Mouse (Mus musculus): ENCODE measurements around the gene Parp11. TPM values are rescaled to one million over a fixed set of nuclear protein-coding genes. Genes with fewer than 3 reads are reported as not detected.

Parp11 gene
- polyA plus RNA-seq, 1 experiment from 2014 or later = 22.7 TPM

- H3K27ac ChIP-seq (replicated peaks in 1 of 2; ENCODE audit: control insufficient read depth in 1 of 2, insufficient read depth in 1 of 2, low read depth in 2 of 2, low read length in 2 of 2) = no peak overlapping the region
- no peak overlapping the region for H3K4me3 ChIP-seq (ENCODE audit: control insufficient read depth in 1 of 2, insufficient read depth in 1 of 2, low read depth in 1 of 2, low read length in 2 of 2)
- no peak overlapping the region for H3K9ac ChIP-seq (ENCODE audit: low read length)
- ATAC-seq (ENCODE audit: insufficient number of reproducible peaks, insufficient read depth, low FRiP score, low read depth) = no peak
- no peaks in the 10 kb centered on the region for H3K36me3 ChIP-seq (ENCODE audit: control insufficient read depth, insufficient read depth, low read length)
- 86% methylated on average over 2 of the region's 2 CpGs for WGBS
- no peaks in the 10 kb centered on the region for H3K27me3 ChIP-seq (ENCODE audit: control insufficient read depth, insufficient read depth, low read length)
- no peaks in the 10 kb centered on the region for H3K9me3 ChIP-seq (ENCODE audit: control insufficient read depth, low read length)
- no peak overlapping the region for H3K4me2 ChIP-seq (ENCODE audit: low read length)
- 0 out of 4 replicates have a peak, but pooled peaks cover 0 to under 1% of the 10 kb centered on the region in 2 experiments for H3K4me1 ChIP-seq (ENCODE audit: control insufficient read depth in 2 of 2, insufficient read depth in 2 of 2, low read length in 2 of 2)
These were observed 13.1 kb downstream of the Parp11 start for GRCm38 (mm10) chr6:127459776-127460175.

- WGBS = 90% methylated on average over 4 of the region's 4 CpGs
- ATAC-seq (ENCODE audit: insufficient number of reproducible peaks, insufficient read depth, low FRiP score, low read depth) = no peak
- Histone ChIP-seq H3K4me1 (ENCODE audit: control insufficient read depth in 2 of 2, insufficient read depth in 2 of 2, low read length in 2 of 2) (no peaks in the 10 kb centered on the region), H3K27me3 (ENCODE audit: control insufficient read depth, insufficient read depth, low read length) (no peaks in the 10 kb centered on the region), H3K4me3 (ENCODE audit: control insufficient read depth in 1 of 2, insufficient read depth in 1 of 2, low read depth in 1 of 2, low read length in 2 of 2) (no peak overlapping the region), H3K27ac (replicated peaks in 1 of 2; ENCODE audit: control insufficient read depth in 1 of 2, insufficient read depth in 1 of 2, low read depth in 2 of 2, low read length in 2 of 2) (no peak overlapping the region), H3K9me3 (ENCODE audit: control insufficient read depth, low read length) (no peaks in the 10 kb centered on the region), H3K4me2 (ENCODE audit: low read length) (no peak overlapping the region), H3K9ac (ENCODE audit: low read length) (no peak overlapping the region), H3K36me3 (ENCODE audit: control insufficient read depth, insufficient read depth, low read length) (no peaks in the 10 kb centered on the region)
These were observed 14.9 kb downstream of the Parp11 start for GRCm38 (mm10) chr6:127461491-127461890.

DNA sequence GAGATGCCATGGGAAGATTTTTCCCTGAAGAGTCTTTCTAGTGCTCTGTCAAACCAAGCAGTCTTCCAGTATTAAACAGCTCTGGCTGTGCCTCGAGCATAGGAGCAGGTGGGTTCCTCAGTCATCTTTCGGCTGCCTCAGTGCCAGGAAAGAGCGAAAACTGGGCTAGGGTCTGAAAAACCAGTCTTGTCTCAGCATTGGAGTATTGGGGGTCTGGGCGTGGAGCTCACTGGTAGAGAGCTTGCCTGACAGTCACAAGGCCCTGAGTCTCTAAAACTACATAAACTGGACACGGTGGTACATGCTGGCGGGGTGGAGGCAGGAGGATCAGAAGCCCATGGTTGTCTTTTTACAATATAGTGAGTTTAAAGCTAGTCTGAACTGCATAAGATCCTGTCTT is 15.6 kb downstream of the Parp11 start:
- H3K9ac ChIP-seq (ENCODE audit: low read length) = no peak overlapping the region
- no peaks in the 10 kb centered on the region for H3K9me3 ChIP-seq (ENCODE audit: control insufficient read depth, low read length)
- no peaks in the 10 kb centered on the region for H3K27me3 ChIP-seq (ENCODE audit: control insufficient read depth, insufficient read depth, low read length)
- no peak overlapping the region for H3K4me3 ChIP-seq (ENCODE audit: control insufficient read depth in 1 of 2, insufficient read depth in 1 of 2, low read depth in 1 of 2, low read length in 2 of 2)
- no peak overlapping the region for H3K27ac ChIP-seq (replicated peaks in 1 of 2; ENCODE audit: control insufficient read depth in 1 of 2, insufficient read depth in 1 of 2, low read depth in 2 of 2, low read length in 2 of 2)
- H3K4me1 ChIP-seq (ENCODE audit: control insufficient read depth in 2 of 2, insufficient read depth in 2 of 2, low read length in 2 of 2) = no peaks in the 10 kb centered on the region
- no peaks in the 10 kb centered on the region for H3K36me3 ChIP-seq (ENCODE audit: control insufficient read depth, insufficient read depth, low read length)
- H3K4me2 ChIP-seq (ENCODE audit: low read length) = no peak overlapping the region
- ATAC-seq (ENCODE audit: insufficient number of reproducible peaks, insufficient read depth, low FRiP score, low read depth) = no peak
- WGBS = 90% methylated on average over 6 of the region's 6 CpGs

GRCm38 (mm10) chr6:127463273-127464001 is 16.8 kb downstream of the Parp11 start:
- Histone ChIP-seq H3K9ac (ENCODE audit: low read length) (no peak overlapping the region), H3K27ac (replicated peaks in 1 of 2; ENCODE audit: control insufficient read depth in 1 of 2, insufficient read depth in 1 of 2, low read depth in 2 of 2, low read length in 2 of 2) (no peak overlapping the region), H3K9me3 (ENCODE audit: control insufficient read depth, low read length) (no peaks in the 10 kb centered on the region), H3K4me3 (ENCODE audit: control insufficient read depth in 1 of 2, insufficient read depth in 1 of 2, low read depth in 1 of 2, low read length in 2 of 2) (no peak overlapping the region), H3K27me3 (ENCODE audit: control insufficient read depth, insufficient read depth, low read length) (no peaks in the 10 kb centered on the region), H3K4me2 (ENCODE audit: low read length) (no peak overlapping the region), H3K4me1 (ENCODE audit: control insufficient read depth in 2 of 2, insufficient read depth in 2 of 2, low read length in 2 of 2) (no peaks in the 10 kb centered on the region), H3K36me3 (ENCODE audit: control insufficient read depth, insufficient read depth, low read length) (no peaks in the 10 kb centered on the region)
- ATAC-seq (ENCODE audit: insufficient number of reproducible peaks, insufficient read depth, low FRiP score, low read depth) = no peak
- WGBS = 66% methylated on average over 21 of the region's 21 CpGs

DNA sequence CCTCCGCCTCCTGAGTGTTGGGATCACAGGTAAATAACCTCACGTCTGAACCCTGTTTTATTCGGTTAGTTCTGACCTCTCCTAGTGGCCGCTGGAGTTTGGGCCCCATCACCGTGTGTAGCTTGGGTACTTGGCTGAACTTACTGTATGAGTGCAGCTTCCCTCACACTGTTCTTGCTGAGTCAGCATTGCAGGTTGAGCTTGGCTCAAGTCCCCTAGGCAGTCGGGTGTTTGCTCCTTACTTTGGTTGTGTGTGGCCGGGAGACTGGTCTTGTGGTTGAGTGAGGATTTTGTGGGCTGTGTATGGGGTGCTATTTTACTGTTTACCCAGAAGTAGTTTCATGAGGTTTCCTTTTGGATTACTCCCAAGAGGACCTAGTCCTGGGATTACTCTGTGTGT is 17.9 kb downstream of the Parp11 start:
- H3K9me3 ChIP-seq (ENCODE audit: control insufficient read depth, low read length) = no peaks in the 10 kb centered on the region
- WGBS = 88% methylated on average over 7 of the region's 7 CpGs

GRCm38 (mm10) chr6:127466749-127467310 is 20.2 kb downstream of the Parp11 start:
- Histone ChIP-seq H3K4me2 (ENCODE audit: low read length) (no peak overlapping the region), H3K27ac (replicated peaks in 1 of 2; ENCODE audit: control insufficient read depth in 1 of 2, insufficient read depth in 1 of 2, low read depth in 2 of 2, low read length in 2 of 2) (no peak overlapping the region), H3K27me3 (ENCODE audit: control insufficient read depth, insufficient read depth, low read length) (no peaks in the 10 kb centered on the region), H3K9ac (ENCODE audit: low read length) (no peak overlapping the region), H3K36me3 (ENCODE audit: control insufficient read depth, insufficient read depth, low read length) (peaks cover 7% of the 10 kb centered on the region; the same call in 1 of the 2 replicates), H3K4me1 (ENCODE audit: control insufficient read depth in 2 of 2, insufficient read depth in 2 of 2, low read length in 2 of 2) (no peaks in the 10 kb centered on the region), H3K4me3 (ENCODE audit: control insufficient read depth in 1 of 2, insufficient read depth in 1 of 2, low read depth in 1 of 2, low read length in 2 of 2) (no peak overlapping the region), H3K9me3 (ENCODE audit: control insufficient read depth, low read length) (no peaks in the 10 kb centered on the region)
- WGBS = 84% methylated on average over 4 of the region's 4 CpGs
- ATAC-seq (ENCODE audit: insufficient number of reproducible peaks, insufficient read depth, low FRiP score, low read depth) = no peak

More for the DNA sequence above, 17.9 kb downstream of the Parp11 start:
- no peaks in the 10 kb centered on the region for H3K4me1 ChIP-seq (ENCODE audit: control insufficient read depth in 2 of 2, insufficient read depth in 2 of 2, low read length in 2 of 2)
- no peak overlapping the region for H3K4me3 ChIP-seq (ENCODE audit: control insufficient read depth in 1 of 2, insufficient read depth in 1 of 2, low read depth in 1 of 2, low read length in 2 of 2)
- no peak overlapping the region for H3K27ac ChIP-seq (replicated peaks in 1 of 2; ENCODE audit: control insufficient read depth in 1 of 2, insufficient read depth in 1 of 2, low read depth in 2 of 2, low read length in 2 of 2)
- H3K9ac ChIP-seq (ENCODE audit: low read length) = no peak overlapping the region
- peaks cover 1% of the 10 kb centered on the region; the same call in 1 of the 2 replicates for H3K36me3 ChIP-seq (ENCODE audit: control insufficient read depth, insufficient read depth, low read length)
- no peak for ATAC-seq (ENCODE audit: insufficient number of reproducible peaks, insufficient read depth, low FRiP score, low read depth)
- H3K4me2 ChIP-seq (ENCODE audit: low read length) = no peak overlapping the region
- no peaks in the 10 kb centered on the region for H3K27me3 ChIP-seq (ENCODE audit: control insufficient read depth, insufficient read depth, low read length)

DNA sequence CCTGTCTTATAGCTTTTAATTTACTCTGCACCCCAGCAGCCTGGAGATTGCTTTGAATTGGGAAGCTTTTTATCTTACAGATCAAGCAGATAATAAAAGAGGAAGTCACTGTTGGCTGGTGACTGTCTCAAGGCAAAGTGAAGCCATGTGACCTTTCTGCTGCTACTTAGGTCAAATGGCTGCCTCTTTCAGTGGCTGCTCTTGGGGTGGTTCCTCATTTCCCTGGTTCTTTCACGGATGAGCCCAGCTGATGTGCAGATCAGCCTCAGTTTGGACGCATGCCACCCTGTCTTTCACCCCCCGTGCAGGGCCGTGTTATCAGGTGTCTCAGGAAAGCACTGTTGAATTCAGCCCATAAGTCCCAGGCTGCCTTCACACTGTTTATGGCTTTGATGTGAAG is 25.4 kb downstream of the Parp11 start:
- H3K4me2 ChIP-seq (ENCODE audit: low read length) = no peak overlapping the region
- H3K4me1 ChIP-seq (ENCODE audit: control insufficient read depth in 2 of 2, insufficient read depth in 2 of 2, low read length in 2 of 2) = no peaks in the 10 kb centered on the region
- H3K4me3 ChIP-seq (ENCODE audit: control insufficient read depth in 1 of 2, insufficient read depth in 1 of 2, low read depth in 1 of 2, low read length in 2 of 2) = no peak overlapping the region
- H3K9ac ChIP-seq (ENCODE audit: low read length) = no peak overlapping the region
- no peak overlapping the region for H3K27ac ChIP-seq (replicated peaks in 1 of 2; ENCODE audit: control insufficient read depth in 1 of 2, insufficient read depth in 1 of 2, low read depth in 2 of 2, low read length in 2 of 2)
- no peaks in the 10 kb centered on the region for H3K9me3 ChIP-seq (ENCODE audit: control insufficient read depth, low read length)
- 42% methylated on average over 4 of the region's 4 CpGs for WGBS
- H3K27me3 ChIP-seq (ENCODE audit: control insufficient read depth, insufficient read depth, low read length) = no peaks in the 10 kb centered on the region
- peaks cover 15% of the 10 kb centered on the region for H3K36me3 ChIP-seq (ENCODE audit: control insufficient read depth, insufficient read depth, low read length)
- ATAC-seq (ENCODE audit: insufficient number of reproducible peaks, insufficient read depth, low FRiP score, low read depth) = no peak
